Mouse (Mus musculus) heart, postnatal 14 days (tissue): ENCODE measurements at regions not wholly inside any gene's neighbourhood (a gene's known extent, or its start where the extent isn't known, plus 50 kb on each side); places are given as distances from the start of the nearest gene placed in this dataset.
A peak's percentile ranks its signal among the peaks of the same experiment; 100 is the strongest.

Source experiments
- DNase-seq, 2 experiments: peaks; one replicate each; pipeline ENCODE4 v3.0.0; 2021 to 2022
- intact Hi-C: fragments of 180-260 bp; cut with DNase I; formaldehyde crosslinking; loops from one replicate; pipeline ENCODE4 v1.15.1; 2025

- DNase-seq = no peak
- intact Hi-C loops = no loop called here
These were observed 58.9 kb upstream of the Ankrd1 start for GRCm38 (mm10) chr19:36178828-36179251.

DNA sequence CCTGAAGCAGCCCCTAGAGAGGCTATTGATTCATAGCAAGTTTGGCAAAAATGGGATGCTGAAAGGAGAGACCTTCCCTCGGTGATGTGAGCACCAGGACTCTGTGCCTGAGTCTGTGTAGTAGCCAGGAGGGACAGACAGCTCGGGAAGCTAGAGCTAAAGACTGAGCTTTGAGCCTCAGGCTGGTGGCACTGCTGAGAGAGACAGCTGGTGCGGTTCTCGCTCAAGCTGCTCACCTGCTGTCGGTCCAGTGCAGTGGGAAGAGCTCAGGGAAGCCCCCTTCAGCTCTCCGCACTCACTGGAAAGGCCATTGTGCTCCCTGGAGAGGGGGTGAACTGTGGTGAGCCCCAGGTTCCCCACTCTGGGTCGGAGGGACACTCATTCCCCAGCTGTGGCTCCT is 60.4 kb upstream of the Ankrd1 start:
- intact Hi-C loops = loop anchor here (5.0 kb wide), 2 partner anchors 77 to 167 kb away; partner anchors contain the start of gene Pcgf5
- no peak for DNase-seq

- no peak for DNase-seq
- intact Hi-C loops = loop anchor here (5.0 kb wide), 2 partner anchors 76 to 166 kb away; partner anchors contain the start of gene Pcgf5
These were observed 61.6 kb upstream of the Ankrd1 start for GRCm38 (mm10) chr19:36181535-36181934.

- intact Hi-C loops = loop anchor here (1.0 to 5.0 kb wide), 3 partner anchors 74 to 257 kb away; partner anchors contain the start of gene Pcgf5
- peak; percentile 62 to 77 for DNase-seq
These were observed 63.2 kb upstream of the Ankrd1 start for GRCm38 (mm10) chr19:36183127-36183526.

GRCm38 (mm10) chr19:36189662-36190061 is 69.8 kb upstream of the Ankrd1 start:
- intact Hi-C loops = no loop called here
- DNase-seq = no peak

DNA sequence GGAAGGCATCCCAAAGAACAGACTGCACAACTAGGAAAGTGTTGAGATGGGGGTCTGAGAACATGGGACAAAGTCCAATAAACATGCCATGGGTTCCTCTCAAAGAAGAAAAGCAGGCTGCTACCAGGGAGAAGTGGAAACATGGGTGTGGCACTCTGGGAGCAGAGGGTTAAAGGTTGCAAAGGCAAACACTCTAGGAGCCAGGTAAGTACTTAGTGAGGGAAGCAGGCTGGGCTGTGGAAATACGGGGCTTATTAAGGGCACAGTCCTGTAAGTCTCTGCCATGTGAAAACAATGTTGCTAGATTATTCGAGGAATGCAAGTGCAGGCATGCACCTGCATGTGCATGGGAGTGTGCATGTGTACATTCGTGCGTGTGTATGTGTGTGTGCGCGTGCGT is 71.7 kb upstream of the Ankrd1 start:
- DNase-seq = no peak
- intact Hi-C loops = no loop called here

DNA sequence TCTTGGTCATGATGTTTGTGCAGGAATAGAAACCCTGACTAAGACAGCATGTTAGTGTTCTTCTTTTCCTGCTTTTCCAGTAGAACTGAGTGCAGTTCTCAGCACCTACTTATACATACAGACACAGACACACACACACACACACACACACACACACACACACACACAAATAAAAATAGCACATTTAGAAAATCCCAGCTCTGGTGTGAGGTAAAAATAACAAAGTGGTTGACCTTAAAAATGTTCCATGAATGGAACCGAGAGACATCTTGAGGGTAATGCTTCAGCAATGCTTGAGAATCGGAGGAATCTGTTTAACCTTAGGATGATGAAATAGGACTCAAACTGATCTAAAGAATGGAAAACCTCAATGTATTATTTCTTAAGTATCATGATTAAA is 84.4 kb upstream of the Ankrd1 start:
- intact Hi-C loops = no loop called here
- no peak for DNase-seq

GRCm38 (mm10) chr19:36204965-36205718 is 85.2 kb upstream of the Ankrd1 start:
- intact Hi-C loops = no loop called here
- no peak for DNase-seq

DNA sequence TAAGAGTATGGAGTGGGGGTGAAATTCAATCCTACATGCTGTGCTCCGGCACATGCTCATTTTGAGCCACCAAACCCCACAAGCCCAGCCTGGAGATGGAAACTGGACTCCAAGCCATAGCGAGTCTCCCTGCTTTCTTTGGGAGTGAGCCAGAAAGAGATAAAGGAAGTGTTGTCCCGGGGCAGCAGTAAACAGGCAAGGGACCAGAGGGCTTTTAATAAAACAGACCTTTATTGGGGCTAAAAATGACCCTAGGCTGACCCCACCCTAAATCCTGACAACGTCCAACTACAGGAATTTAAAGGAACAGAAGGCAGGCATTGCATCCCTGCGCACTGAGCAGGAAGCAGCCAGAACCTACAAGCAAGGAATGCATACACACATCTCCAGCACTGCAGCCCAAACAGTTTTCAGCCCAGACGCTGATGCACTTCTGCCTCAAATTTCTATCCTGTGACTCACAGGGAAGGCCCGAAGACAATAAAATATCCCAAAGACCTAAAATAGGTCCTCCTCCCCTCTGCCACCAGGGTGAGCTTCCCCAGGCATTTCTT is 87.9 kb upstream of the Ankrd1 start:
- peak; percentile 4 to 18 for DNase-seq
- intact Hi-C loops = no loop called here

DNA sequence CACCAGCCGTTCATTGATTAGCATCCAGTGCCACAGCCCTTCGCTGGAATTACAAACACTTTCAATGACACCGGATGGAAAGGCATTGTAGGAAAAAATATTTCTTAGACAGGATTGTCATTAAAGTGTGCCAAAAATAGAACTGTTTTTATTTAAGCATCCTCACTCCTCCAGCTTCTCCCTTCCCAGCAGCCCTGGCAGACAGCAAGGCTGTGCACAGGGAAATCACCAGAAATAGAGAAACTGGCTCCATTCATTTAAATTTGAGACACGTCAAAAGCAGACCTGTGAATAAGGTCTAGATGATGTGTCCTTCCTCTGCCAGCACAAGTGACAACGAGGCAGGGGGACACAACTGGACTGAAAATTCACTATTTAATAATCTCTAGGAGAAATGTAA is 88.5 kb upstream of the Ankrd1 start:
- no peak for DNase-seq
- intact Hi-C loops = no loop called here

GRCm38 (mm10) chr19:36213461-36213860 is 93.6 kb upstream of the Ankrd1 start:
- no peak for DNase-seq
- intact Hi-C loops = no loop called here

GRCm38 (mm10) chr19:36214188-36214968 is 94.5 kb upstream of the Ankrd1 start:
- intact Hi-C loops = no loop called here

GRCm38 (mm10) chr19:36217177-36217576 is 97.3 kb upstream of the Ankrd1 start:
- DNase-seq = no peak
- intact Hi-C loops = no loop called here

More at GRCm38 (mm10) chr19:36214188-36214968, 94.5 kb upstream of the Ankrd1 start:
- DNase-seq = peak; percentile 57 to 78

- intact Hi-C loops = no loop called here
- DNase-seq = no peak
These were observed 97.7 kb upstream of the Ankrd1 start for GRCm38 (mm10) chr19:36217605-36218004.

DNA sequence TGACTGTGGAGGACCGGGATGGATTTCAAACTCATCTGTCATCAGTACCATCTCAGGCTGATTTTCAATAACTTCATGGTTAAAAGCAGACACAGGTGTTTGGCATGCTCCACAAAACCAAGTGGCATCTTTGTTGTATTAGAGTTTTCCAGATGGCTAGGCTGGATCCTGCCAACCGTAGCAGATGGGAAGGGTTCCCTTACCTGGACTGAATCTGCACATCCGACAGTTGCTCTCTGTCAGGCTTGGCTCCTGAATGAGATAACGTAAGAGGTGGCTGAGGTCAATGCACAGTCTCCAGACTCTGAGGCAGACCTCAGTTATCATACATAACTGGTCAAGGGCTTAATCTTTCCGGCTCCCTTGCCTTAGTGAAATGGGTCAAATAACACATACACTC is 99.0 kb upstream of the Ankrd1 start:
- no peak for DNase-seq
- intact Hi-C loops = no loop called here

DNA sequence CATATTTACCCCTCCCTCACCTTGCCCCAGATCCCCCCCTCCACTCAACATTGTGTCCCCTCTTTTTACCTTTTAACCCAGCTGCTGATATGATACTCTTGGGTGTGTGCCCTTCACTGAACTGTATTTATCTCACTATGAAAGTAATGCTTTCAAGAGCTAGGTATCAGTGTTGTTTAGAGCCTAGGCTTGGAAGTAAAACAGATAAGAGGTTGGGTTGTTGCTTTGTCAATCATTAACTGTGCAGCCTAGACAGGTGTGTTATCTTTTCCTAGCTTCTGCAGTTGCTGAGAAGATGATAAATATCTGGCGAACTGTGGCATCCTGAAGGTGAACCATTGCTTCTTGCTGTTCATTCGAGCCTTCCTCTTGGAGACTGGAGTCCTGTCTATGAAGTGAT is 101.2 kb upstream of the Ankrd1 start:
- DNase-seq = no peak
- intact Hi-C loops = no loop called here

- intact Hi-C loops = no loop called here
These were observed 101.7 kb upstream of the Ankrd1 start for GRCm38 (mm10) chr19:36221596-36221995.

DNA sequence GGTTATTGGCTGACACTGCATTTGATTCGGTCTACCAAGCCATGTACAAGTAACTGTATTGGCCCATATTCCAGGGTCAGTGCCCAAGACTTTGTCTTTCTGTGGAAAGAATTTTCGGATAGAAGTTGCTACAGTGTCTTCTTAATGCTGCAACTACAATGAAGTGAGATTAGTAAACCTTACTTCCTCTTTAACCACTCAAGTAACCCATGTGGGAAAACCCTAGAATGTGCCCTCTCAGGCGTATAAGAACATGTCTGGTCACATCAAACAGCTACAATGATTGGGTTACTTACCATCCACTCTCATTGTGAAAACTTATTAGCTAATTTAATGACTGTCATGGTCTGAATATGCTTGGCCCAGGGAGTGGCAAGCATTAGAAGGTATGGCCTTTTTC is 102.3 kb upstream of the Ankrd1 start:
- intact Hi-C loops = no loop called here
- DNase-seq = no peak

More at GRCm38 (mm10) chr19:36221596-36221995, 101.7 kb upstream of the Ankrd1 start:
- DNase-seq = no peak

DNA sequence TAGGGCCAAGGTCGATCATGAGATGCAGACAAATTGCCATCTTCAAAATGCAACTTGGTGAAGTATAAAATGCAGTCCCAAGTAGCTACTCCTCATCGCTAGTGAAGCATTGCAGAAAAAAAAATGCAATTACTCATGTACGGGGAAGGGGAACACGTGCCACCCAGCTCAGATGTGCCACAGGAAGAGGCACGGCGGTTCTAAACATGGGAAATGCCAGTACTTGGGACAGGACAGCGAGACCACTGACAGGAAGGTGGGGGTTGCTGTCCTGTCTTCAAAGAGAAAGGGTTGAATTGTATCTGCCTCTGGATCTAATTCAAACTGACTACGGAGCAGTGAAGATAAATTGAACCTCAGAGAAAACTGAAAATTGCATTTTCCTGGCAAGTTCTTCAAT is 104.6 kb upstream of the Ankrd1 start:
- intact Hi-C loops = no loop called here
- no peak for DNase-seq

DNA sequence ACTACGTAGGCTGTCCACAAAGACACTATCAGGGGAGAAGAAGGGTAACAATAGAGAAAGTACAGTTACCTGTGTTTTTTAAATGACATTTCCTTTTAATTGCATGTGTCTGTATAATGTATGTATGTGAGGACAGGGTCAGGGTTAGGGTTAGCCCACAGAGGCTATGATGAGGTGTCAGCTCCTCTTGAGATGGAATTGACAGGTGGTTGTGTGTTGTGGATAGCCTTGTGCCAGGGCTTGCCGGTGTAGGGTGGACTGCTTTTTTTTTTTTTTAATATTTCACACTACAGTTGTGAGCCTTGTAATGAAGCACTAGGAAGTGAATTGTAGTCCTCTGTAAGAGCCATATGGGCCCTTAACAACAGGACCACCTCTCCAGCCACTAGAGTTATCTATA is 105.7 kb upstream of the Ankrd1 start:
- DNase-seq = no peak
- intact Hi-C loops = no loop called here

DNA sequence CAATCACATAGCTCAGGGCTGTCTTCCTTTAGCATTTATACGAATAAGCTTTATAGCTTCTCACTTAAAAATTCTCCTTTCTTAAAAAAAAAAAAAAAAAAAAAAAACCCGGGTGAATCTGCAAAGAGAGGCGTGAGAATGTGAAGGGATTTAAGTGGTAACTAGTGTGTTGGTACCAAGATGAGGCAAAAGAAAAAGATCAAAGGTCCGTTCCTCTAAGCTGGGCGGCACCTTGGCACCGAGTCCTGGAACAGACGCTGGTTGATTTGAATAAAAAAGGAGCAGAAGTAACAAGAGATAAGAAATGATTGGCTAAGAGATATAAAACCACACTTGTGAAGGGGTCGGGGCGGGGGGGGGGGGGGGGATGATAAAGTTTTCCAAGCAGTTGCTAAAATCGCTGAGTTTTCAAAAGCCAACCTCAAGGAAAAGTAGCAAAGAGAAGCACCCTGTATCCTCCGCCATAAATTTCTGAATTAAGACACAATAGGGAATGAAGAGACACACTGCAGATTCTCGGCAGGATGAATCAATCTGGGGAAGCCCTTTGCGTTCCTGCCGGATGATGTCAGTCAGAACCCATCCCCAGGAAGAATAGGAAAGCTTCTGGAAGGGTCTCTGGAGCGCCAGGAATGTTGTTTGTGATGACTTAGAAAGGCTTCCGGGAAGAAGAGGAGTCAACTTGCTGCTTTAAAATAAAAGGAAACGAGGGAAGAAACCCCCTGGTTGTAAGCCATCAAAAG is 107.7 kb upstream of the Ankrd1 start:
- DNase-seq = no peak
- intact Hi-C loops = no loop called here
